Mouse (Mus musculus) right cerebral cortex, postnatal 14 days (tissue): ENCODE results near the gene Socs2.

Source experiments
- DNase-seq: peaks from one replicate; pipeline ENCODE4 v3.0.0; 2022

The Socs2 gene

DNA sequence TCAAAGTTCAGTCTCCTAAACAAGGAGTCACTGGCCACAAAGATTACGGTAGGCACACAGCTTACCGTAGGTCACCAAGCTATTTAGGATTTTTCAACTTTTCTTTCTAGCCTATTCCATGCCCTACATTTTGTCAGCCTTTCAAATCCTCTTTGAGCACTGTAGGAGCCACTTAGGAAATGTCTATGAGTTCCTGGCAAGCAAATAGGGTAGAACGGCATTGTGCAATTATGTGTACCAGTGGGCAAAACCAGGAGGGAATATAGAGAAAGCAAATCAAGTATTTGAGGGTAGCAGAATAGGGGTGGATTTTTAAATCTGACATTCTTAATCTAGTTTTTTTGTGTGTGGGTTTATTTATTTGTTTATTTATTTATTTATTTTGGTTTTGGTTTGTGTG, 2.7 kb upstream of the Socs2 start:
- no peak for DNase-seq

DNA sequence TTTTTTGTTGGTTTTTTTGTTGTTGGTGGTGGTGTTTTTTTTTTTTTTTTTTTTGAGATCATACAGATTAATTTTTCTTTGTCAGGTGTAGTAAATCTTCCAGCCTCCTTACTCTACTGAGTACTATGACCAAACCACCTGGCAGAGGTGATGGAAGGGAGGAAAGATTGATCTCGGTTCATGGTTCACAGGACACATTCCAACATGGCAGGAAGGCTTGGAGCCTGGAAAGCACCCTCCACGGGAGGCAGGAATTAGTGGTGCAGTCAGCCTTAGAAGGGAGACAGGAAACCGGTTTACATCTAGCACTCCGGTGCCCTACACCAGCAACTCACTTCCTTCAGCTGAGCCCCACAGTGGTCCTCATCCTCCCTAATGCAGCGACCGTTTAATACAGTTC, 1.7 kb upstream of the Socs2 start:
- no peak for DNase-seq

DNA sequence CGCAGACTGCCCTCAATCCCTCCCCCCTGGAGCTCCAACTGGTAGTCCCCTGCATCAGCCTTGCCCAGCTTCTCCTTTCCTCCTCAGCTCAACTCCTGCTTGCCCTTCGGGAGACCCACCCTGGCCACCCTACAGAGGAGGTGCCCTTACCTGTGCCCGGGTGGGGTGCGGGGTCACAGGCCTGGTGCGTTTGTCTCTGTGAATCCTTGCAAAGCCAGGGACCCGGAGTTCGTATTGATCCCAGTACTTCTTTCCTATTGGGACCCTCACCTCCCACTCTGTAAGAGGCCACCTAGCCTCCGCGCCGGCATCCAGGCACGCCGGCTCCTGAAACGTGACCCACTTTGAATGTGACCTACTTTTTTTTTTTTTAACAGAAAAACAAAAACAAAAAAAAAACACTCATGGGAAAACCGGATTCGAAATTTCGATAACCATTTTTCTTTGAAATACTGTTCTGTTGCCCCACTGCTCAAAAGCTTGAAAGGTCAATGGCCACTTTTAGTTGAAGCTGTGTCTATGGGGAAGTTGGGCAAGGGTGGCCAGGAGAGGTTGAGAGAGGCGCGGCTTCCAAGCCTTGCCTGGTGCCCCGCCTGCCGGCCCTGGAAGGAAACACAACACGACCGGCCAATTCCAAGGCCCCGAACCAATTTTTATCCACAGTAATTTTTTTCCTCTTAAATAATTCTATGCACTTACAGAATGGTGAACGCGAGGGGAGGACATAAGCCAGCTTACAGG, 686 bp upstream of the Socs2 start:
- peak; percentile 65 for DNase-seq

DNA sequence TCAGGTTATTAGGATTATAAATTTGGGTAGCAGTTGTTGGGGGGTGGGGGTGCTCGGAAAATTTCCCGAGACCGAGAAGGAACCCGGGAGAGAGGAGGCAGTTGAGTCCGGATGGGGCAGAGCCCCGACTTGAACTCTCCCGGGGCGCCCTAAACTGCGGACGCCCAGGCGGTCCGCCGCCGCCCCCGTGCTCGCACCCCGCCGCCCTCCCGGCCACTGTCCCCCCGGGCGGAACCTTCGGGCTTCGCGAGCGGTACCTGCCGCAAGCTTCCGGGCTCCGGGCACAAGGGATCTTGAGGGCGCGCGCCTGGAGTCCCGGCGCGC, 657 bp downstream of the Socs2 start:
- no peak for DNase-seq

DNA sequence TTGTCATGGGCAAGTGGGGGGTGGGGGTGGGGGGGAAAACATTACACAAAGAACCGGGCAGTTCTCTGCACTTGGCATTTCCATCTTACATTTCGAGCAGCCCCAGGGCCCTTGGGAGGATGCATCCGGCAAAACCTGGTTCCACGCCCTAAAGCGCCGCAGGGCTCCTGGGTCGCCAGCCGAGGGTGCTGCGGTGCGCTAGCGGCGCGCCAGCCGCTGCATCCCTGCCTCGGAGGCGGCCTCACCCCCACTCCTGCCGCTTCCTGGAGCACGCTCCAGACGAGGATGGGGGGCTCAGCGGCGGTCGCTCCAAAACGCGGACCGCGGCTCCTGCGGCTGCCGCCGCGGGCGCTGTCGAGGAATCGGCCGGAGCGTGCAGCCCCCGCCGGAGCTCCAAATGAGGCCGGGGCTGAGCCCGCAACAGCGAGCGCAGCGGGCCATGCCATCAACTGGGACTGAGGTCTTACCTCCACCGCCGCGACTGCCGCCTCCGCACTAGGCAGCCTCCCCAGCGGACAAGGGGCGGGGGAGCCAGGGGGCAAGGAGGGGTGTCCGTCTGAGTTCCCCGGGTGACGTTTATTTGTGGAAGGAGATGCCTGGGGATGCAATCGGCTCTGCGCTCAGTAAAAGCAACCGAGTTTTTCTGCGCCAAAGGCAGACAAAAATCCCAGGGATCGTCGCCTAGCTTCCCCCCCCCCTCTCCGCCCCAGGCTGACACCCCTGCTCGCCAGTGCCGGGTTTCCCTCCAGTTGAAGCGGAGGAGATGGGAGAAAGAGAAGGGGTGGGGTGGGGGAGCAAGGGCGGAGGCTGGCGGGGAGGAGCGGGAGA, 1.2 kb downstream of the Socs2 start:
- peak; percentile 56 for DNase-seq

DNA sequence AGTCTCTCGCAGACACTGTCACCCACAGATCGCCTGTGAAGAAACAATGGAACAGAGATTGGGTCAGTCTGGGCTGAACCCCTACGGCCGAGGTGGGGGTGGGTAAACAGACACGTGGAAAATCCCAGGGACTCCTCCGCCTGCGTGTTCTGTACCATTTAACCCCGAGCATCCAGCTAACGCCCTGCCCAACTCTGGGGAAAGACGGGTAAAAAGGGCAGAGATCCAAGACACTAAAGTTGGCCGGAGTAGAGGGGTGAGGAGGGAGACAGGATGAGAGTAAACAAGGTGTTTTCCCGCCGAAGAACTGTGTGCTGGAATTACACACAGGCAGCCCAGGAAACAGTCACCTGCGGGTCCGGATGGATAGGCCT, 1.8 kb downstream of the Socs2 start:
- DNase-seq: no peak

DNA sequence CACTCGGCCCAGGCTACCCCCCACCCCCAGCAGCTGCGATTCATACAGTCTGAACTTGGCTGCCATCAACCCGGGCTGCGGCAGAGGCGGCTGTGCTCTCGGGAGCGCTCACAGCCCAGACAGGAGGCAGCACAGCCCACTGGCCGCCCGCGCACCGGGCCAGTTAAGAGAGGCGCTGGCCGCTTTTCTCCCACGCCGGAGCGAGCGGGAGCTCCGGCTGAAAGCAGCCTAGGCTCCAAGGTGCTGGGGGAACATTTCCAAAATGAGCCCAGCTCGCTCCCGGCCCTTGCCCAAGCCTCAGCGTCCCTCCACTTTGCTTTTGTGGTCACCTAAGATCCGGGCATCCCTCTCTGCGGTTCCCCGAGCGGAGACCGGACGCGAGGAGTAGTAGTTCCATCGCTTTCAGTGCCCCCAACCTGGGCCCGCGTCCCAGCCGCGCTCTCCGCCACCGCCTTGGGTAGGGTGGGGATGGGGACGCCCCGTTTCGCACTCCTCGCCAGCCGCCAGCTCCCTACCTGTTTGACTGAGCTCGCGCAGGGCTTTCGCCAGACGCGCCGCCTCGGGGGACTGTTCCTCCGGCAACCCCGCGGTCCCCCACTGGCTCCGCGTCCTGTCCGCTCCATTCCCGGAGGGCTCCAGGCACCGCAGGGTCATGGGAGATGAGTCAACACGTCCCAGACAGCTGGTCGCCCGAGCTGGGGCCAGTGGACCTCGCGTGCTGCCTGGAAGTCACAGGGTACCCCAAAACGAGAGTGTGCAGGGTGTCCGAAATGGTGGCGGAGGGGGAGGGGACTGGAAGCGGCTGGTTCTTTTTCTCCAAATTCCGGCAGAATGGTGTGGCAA, 2.4 kb downstream of the Socs2 start:
- DNase-seq: peak; percentile 52

DNA sequence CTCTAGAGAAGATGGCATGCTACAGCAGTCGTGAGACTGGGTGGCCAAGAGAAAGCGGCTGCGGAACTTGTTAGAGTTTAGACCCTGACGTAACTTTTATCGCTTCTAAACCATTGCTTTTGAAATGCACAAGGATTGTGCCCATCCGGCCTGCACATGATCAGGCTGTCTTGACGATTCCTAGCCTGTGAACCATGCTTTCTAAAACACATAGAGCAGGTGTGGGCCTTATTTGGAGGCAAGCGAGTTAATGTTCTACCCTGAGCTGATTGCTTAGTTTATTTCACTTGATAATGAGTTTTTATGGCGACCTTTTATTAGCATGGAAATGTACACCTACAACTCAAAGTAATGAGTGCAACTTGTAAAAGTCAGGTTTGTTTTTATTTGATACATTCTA, 5.8 kb downstream of the Socs2 start:
- no peak for DNase-seq

DNA sequence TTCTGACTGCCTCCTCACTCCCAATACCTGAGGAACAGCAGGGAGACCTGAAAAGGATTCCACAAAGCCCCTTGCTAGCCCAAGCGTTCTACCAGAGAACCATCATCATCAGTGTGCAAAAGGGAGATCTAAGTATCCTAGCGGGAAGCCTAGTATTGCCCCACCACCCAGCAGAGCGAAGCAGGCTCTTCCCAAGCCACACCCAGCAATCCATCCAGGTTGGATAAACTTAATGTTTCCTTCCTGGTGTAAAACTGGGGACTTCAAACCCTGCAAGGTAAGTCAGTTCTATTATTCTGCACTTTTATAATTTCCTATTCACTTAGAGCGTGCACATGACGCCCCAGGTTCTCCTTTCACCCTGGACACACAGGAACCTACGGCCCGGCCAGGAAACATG, 6.3 kb downstream of the Socs2 start:
- DNase-seq: no peak

DNA sequence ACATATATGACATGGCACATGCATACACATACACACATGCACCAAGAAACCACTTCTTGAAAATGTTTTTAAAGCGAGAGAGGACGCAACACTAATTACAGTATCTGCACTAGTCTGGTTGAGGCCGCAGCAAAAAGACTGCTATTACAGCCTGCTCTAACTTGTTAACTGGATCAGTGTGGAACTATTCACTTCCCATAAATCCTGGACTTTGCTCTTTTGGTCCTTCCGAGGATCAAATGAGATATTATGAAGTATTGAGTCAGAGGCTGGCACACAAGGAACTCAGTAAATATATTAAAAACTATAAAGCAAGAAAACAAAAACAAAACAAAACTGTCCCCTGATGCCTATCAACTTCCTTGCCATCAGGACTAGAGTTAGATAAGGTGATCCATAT, 6.8 kb downstream of the Socs2 start:
- no peak for DNase-seq

DNA sequence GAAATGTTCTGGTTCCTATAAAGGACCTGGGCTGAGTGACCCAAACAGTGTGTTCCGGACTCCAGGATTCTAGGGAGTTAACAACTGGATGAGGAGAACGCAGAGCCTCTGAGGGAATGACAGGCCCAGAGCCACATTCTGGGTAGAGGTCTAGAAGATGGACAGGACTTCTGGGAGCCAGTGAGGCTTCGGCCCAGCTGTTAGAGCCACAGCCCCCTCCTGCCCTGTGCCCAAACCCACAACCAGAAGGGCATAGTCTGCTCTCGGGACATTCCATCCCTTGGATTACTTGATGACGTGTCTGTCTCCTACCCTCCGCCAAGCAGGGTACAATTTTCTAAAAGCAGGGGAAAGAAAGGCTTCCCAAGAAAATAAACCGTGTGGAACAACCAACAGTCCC, 7.8 kb downstream of the Socs2 start:
- DNase-seq: no peak

DNA sequence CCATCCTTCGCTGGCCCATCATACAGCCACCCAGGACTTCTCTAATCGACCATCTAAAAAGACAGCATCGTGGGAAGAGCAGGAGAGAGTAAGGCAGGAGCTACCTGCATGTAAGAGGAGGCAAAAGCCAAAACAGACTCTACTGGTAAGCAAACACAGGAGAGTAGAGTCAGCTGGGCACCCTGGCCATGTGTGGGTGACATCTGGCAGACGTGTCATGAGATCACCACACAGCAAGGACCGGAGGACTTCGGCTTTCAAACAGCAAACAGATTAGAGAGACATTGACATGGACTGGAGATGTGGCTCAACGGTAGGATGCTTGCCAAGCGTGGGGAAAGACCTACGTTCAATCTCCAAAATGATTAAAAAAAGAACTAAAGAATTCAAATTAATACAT, 8.5 kb downstream of the Socs2 start:
- DNase-seq: no peak

DNA sequence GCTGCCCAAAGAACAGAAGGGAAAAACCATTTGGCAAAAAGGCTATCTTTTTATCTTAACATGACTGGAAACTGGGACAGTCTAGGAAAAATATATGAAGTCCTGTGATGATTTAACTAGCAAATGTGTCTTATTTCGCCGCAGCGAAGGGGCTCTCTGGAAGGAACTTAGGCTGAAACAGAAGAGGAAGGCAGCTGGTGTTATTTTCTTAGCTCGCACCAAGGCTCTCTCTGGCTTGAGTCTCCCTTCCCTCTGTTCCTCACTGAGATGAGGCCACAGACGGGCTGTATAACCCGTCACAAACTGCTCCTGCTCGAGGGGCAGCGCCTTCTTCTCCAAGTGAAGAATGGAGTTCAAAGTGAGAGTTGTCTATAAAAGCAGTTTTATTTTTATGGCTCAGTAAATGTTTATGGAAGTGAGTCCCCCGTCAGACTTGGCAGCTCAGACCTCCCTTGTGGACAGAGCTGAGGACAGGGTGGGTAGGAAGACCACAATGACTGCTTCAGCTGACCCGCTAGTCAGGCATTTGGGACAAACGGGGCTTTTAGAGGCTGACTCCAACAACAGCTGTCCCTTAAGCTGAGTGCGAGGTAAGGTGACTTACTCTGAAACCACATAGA, 9.3 kb downstream of the Socs2 start:
- no peak for DNase-seq

DNA sequence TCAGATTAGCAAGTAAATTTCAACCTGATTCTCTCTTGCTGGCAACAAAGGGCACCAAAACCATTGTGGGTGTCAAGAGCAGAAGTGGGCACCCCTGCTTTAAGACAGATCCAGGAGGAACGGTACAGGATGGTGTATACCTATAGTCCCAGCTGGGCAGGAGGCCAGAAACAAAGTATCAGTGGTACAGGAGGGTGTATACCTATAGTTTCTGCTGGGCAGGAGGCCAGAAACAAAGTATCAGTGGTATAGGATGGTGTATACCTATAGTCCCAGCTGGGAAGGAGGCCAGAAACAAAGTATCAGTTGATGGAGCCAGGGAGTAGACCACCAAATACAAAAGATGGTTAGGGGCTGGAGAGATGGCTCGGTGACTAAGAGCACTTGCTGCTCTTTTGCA, 12.2 kb downstream of the Socs2 start:
- no peak for DNase-seq

DNA sequence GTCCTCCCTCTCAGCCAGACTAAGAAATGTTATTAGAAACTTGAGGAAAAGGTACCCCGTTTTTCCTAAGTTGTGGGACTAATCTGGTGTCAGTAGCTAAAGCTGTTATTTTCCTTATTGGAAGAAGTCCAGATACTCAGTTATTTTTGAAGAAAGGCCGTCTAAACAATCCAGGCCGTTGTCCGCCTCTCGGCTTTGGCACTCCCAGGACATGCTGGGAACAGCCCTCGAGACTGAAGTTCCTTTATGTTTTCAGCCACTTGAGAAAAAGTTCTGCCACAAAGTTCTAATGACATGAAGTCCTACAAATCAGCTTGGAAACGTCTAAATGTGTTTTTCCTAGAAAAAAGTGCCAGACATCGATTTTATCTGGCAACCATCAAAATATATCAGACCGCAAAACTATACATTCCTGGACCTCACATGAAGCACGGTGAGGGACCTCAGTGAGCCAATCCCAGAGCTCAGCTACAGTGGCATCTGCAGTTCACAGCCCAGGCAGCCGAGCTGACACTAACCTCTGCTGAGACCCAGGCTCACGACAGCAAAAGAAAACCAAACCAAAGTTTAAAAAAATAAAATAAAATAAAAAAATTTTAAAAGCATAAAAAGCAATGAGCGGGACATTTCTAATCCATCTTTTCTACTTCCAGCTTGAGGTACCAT, 17.2 kb downstream of the Socs2 start:
- no peak for DNase-seq

DNA sequence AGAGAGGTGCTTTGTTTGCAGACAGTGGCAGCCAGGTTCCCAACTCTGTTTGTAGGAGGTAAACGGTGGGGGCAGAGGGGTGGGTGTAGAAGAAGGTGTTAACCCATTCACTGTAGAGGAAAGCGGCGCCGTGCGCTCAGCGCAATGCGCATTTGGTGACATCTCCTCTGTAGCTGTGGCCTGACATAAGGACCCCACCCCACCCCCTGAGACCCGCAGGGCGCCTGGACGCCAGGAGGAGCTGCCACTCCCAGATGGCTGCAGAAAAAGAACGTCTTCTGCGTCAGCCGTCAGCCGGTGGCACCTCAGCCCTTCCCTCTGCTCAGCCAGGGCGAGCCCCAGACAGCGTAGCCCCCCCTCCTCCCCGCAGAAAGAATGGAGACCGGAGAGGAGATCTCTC, 18.5 kb downstream of the Socs2 start:
- DNase-seq: no peak

DNA sequence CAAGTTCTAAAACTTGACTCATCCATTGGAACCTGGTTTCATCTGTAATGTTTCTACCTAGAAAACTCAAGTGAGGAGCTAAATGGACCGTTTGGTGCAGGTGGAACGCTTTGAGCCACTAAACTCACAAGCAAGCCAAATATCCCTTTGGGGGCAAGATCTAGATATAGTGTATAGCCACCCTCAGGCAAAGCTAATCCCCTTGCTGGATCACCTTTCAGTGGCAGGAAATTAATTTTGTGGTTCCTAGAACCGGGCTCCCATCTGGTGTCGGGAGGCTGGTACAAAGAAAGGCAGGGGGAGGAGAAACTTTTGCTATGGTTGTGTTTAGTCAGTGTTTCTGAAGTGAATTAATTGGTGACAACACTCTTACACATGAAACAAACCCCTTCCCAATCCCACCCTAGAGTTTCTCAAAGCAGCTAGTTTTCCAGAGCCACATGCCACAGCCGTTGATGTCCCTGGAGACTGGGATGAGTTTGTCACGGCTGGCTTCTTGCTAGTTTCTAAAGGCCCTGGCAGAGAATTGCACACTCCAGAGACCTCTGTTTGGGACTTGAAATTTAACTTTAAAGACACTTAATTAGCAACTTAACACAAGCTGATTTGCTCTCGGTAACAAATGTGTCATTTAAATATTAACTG, 19.7 kb downstream of the Socs2 start:
- no peak for DNase-seq

DNA sequence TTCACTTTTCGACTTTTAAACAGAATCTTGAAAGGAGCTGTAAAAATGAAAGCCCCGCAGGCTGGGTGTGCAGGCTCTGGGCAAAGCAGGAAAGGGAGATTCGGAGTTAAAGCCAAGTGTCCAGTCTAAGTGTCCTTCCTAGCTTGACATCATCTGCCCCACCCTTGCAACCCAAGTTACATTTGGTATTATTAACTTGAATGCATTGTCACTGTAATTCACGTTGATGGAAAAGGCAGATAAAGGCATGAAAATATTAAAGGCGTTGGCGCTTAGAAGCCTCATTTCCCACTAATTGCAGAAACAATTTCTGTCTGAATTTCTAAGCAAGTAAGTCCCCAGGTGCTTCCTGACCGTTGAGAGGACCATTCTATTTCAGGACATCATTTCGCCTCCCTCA, 20.6 kb downstream of the Socs2 start:
- no peak for DNase-seq

DNA sequence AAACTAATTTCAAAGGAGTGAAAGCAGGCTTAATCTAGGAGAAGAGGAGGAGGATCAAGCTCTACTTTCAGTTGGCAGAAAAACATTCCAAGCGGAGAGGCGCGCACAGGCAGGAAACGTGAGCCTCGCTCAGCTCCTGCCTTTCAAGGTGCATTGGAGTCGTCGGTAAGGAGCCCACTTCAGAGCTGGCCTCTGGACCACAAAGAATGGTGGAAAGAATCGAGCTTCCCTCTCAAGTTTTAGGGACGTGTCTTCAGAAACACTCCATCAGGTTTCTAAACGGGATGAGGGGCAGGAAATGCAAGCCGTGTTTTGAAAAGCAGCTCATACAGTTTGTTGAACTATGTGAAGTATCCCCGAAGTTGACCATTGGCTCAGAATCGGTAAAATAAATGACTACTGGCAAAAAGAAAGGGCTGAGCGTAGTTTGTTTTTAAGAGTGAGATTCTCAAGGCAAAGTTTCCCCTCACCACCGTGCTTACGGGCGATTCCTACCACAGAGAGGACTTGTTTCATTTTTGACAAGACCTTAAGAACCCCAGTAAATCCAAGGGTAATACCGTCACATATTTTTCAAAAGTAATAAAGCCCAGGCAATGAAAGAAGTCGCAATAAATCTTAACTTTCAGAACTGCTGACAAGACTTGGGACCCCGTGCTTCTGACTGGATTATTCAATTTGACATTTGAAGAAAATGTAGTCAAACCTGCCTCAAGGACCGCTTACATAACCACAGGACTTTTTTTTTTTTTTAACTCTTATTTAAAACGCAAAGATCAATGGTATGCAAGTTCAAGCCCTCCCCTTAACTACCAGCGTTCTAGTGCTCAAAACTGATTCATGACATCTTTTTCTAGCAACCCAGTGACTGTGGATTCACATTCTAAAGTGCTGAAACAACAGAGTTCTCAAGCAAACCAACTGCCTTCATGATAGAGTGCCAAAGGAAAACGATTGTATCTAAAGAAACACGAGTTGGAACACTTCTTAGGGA, 21.9 kb downstream of the Socs2 start:
- no peak for DNase-seq

DNA sequence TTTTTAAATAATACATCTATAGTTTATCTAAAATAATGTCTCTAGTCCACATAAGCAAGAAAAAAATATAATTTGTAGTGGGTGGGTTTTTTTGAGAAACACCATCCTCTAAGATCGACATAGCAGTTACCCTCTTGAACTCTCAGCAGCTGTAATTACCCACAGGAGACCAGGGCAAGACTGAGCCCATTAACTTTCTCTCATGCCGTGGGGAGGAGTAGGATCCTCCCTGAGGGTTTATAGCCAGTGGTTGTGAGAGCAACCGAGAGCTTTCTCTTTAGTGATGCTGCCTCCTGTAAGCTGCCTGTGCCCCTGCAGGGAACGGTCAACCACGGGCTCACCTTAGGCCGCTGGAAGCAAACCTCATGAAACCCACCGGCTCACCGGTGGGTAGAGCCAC, 24.9 kb downstream of the Socs2 start:
- DNase-seq: no peak

DNA sequence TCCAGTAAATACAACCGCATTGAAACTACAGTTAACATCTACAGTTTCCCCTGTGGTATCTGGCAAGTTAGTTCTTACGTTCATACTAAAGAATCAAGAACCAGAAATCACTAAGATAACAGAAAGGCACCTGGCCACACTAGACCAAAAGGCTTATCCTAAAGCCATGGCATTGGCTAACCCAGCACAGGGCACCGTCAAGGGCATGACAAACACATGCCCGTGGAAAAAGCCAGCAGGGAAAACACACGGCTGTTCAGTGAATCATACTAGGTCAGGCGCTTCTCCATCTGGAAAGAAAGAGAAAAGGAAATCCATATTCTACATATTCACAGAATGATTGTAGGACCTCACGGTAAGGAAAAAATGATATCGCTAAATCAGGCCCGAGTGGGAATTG, 26.1 kb downstream of the Socs2 start:
- no peak for DNase-seq
